In genomic region chr15:80034913-80035312, GRCm38 (mm10) we compare ENCODE assay signal across 23 mouse cellular contexts. TPM values are rescaled to one million over a fixed set of nuclear protein-coding genes. Genes with fewer than 3 reads are reported as not detected.
A peak's percentile ranks its signal among the peaks of the same experiment; 100 is the strongest.
DNase-seq lines count a peak whose midpoint lies in the region; ATAC-seq and TF ChIP-seq lines count a peak whose summit lies in the region.
"Had no signal": no experiment of that assay in that cellular context is flagged by ENCODE, and none has a peak within 500 bp of the region (broad histone marks: within the 10 kb centered on the region; RNA-seq: fewer than 3 reads in every experiment).

No protein-coding gene starts in this region.

- in situ Hi-C loops in CH12.LX (cut with MboI; ENCODE audit: low pct_ligation_motif_present, low pct_unique_long_range_greater_than_20kb, low sequenced_read_pairs): no loop called here

- TF ChIP-seq POLR2A in CH12.LX (IDR thresholded peaks at IDR 0.05; ENCODE audit: low read depth, low read length): no peak
- no peak for TF ChIP-seq POLR2A in bone marrow macrophage, adult 2 months (IDR thresholded peaks at IDR 0.05; ENCODE audit: borderline replicate concordance, low read depth, low read length)

- TF ChIP-seq CTCF in CH12.LX (conservative IDR thresholded peaks at IDR 0.05 in 1 of 2, IDR thresholded peaks at IDR 0.05 in 1 of 2; ENCODE audit: low read depth in 2 of 2, low read length in 2 of 2): no peak
- TF ChIP-seq CTCF in bone marrow macrophage, adult 2 months (IDR thresholded peaks at IDR 0.05; ENCODE audit: low read depth, low read length): no peak

- dilution Hi-C loops in CH12.LX (cut with MboI; ENCODE audit: extremely low pct_ligation_motif_present, extremely low pct_unique_long_range_greater_than_20kb, low sequenced_read_pairs): no loop called here

- no peaks in the 10 kb centered on the region for H3K36me3 ChIP-seq in forebrain, embryonic 10.5 days (replicated peaks)
- no peaks in the 10 kb centered on the region for H3K36me3 ChIP-seq in forebrain, embryonic 16.5 days (ENCODE audit: control insufficient read depth, insufficient read depth)
- no peaks in the 10 kb centered on the region for H3K36me3 ChIP-seq in CH12.LX (replicated peaks in 1 of 2; ENCODE audit: control insufficient read depth in 1 of 2, insufficient read depth in 1 of 2, low read length in 1 of 2)
- H3K36me3 ChIP-seq: embryonic facial prominence, embryonic 10.5 days; forebrain, embryonic 12.5 days; heart, embryonic 10.5 days; limb, embryonic 12.5 days; liver, embryonic 15.5 days; neural tube, embryonic 12.5 days had no signal

- H3K79me2 ChIP-seq in CH12.LX (replicated peaks; ENCODE audit: control insufficient read depth, extremely low read depth, insufficient read depth, poor library complexity, severe bottlenecking): no peaks in the 10 kb centered on the region

- TF ChIP-seq EP300 in CH12.LX (IDR thresholded peaks at IDR 0.05; ENCODE audit: low read length): no peak

- TF ChIP-seq RAD21 in CH12.LX (IDR thresholded peaks at IDR 0.05; ENCODE audit: low read depth, low read length): no peak

- H3K9me3 ChIP-seq in forebrain, embryonic 10.5 days: peaks cover 6% of the 10 kb centered on the region; the same call in 1 of the 2 replicates
- peaks cover 3% of the 10 kb centered on the region for H3K9me3 ChIP-seq in forebrain, embryonic 16.5 days (ENCODE audit: control insufficient read depth, low read length)
- peaks cover 33% of the 10 kb centered on the region for H3K9me3 ChIP-seq in CH12.LX (replicated peaks; ENCODE audit: low read length)
- H3K9me3 ChIP-seq: heart, embryonic 10.5 days; neural tube, embryonic 12.5 days had no signal

- peaks cover 6% of the 10 kb centered on the region; the same call in 1 of the 2 replicates for H3K4me1 ChIP-seq in forebrain, embryonic 10.5 days
- H3K4me1 ChIP-seq in forebrain, embryonic 16.5 days (replicated peaks; ENCODE audit: control insufficient read depth, insufficient read depth, low read length): no peaks in the 10 kb centered on the region
- H3K4me1 ChIP-seq in CH12.LX (ENCODE audit: control insufficient read depth in 1 of 2, insufficient read depth in 2 of 2): peaks cover 34 to 51% of the 10 kb centered on the region in 2 experiments
- peaks cover 47% of the 10 kb centered on the region for H3K4me1 ChIP-seq in bone marrow macrophage, adult 2 months (ENCODE audit: control insufficient read depth, insufficient read depth, low read length)
- H3K4me1 ChIP-seq: forebrain, embryonic 12.5 days; limb, embryonic 12.5 days; liver, embryonic 15.5 days; neural tube, embryonic 12.5 days had no signal

- no peak overlapping the region for H3K4me2 ChIP-seq in forebrain, embryonic 16.5 days (ENCODE audit: low read length)
- no peak overlapping the region for H3K4me2 ChIP-seq in CH12.LX (ENCODE audit: insufficient read depth, low read depth, poor library complexity, severe bottlenecking)
- H3K4me2 ChIP-seq: forebrain, embryonic 12.5 days; hindbrain, embryonic 14.5 days; limb, embryonic 12.5 days; liver, embryonic 15.5 days; midbrain, embryonic 11.5 days; neural tube, embryonic 12.5 days had no signal

- no peak overlapping the region for H3K9ac ChIP-seq in forebrain, embryonic 16.5 days (replicated peaks; ENCODE audit: low read depth, low read length)
- H3K9ac ChIP-seq in CH12.LX (ENCODE audit: insufficient read depth, low read depth): no peak overlapping the region
- H3K9ac ChIP-seq: forebrain, embryonic 12.5 days; hindbrain, embryonic 14.5 days; limb, embryonic 12.5 days; liver, embryonic 15.5 days; neural tube, embryonic 12.5 days had no signal

- H3K27ac ChIP-seq in forebrain, embryonic 10.5 days: 0 out of 2 replicates have a peak overlapping the region, but pooled peaks have one; percentile 40
- no peak overlapping the region for H3K27ac ChIP-seq in forebrain, embryonic 16.5 days (ENCODE audit: low read length)
- H3K27ac ChIP-seq in CH12.LX (ENCODE audit: insufficient read depth, low read depth): no peak overlapping the region
- H3K27ac ChIP-seq in bone marrow macrophage, adult 2 months (ENCODE audit: insufficient read depth, low read depth, low read length): peak overlapping the region; percentile 34
- H3K27ac ChIP-seq: embryonic facial prominence, embryonic 10.5 days; forebrain, embryonic 12.5 days; heart, embryonic 10.5 days; hindbrain, embryonic 14.5 days; kidney, postnatal 0 days; limb, embryonic 12.5 days; liver, embryonic 15.5 days; neural tube, embryonic 12.5 days had no signal

- DNase-seq in forebrain, embryonic 10.5 days (ENCODE audit: extremely low spot score, low spot score): no peak
- no peak for DNase-seq in CH12.LX (ENCODE audit: extremely low read depth)
- no peak for DNase-seq in retina, postnatal 1 day
- no peak for DNase-seq in layer of hippocampus, postnatal 25 days (ENCODE audit: extremely low spot score in 1 of 2, low spot score in 1 of 2)
- DNase-seq: cerebellum, adult 8-10 months; gastrocnemius, postnatal 36 days; heart, postnatal 4 days; kidney, adult 18-20 months; right cerebral cortex, postnatal 25 days; thymus, postnatal 14 days had no signal

- H3K27me3 ChIP-seq in forebrain, embryonic 10.5 days (ENCODE audit: poor library complexity, severe bottlenecking): no peaks in the 10 kb centered on the region
- H3K27me3 ChIP-seq in forebrain, embryonic 16.5 days (replicated peaks; ENCODE audit: control insufficient read depth, insufficient read depth, low read length): no peaks in the 10 kb centered on the region
- H3K27me3 ChIP-seq in CH12.LX (replicated peaks): peaks cover 34% of the 10 kb centered on the region
- H3K27me3 ChIP-seq: forebrain, embryonic 12.5 days; limb, embryonic 12.5 days; liver, embryonic 15.5 days; neural tube, embryonic 12.5 days had no signal

- no peak for ATAC-seq in forebrain, embryonic 16.5 days
- peak; percentile 60 for ATAC-seq in megakaryocyte, adult 5-6 weeks (ENCODE audit: poor library complexity, severe bottlenecking)
- ATAC-seq: inflammation-experienced regulatory T-cells, adult 6 months had no signal

- H3K4me3 ChIP-seq in forebrain, embryonic 10.5 days: no peak overlapping the region
- H3K4me3 ChIP-seq in forebrain, embryonic 16.5 days (replicated peaks; ENCODE audit: low read length): no peak overlapping the region
- H3K4me3 ChIP-seq in CH12.LX (replicated peaks in 1 of 3; ENCODE audit: low read depth in 2 of 3, low read length in 2 of 3, poor library complexity in 1 of 3): no peak overlapping the region
- H3K4me3 ChIP-seq in bone marrow macrophage, adult 2 months (ENCODE audit: insufficient read depth, low read length): no peak overlapping the region
- H3K4me3 ChIP-seq: embryonic facial prominence, embryonic 10.5 days; forebrain, embryonic 12.5 days; heart, embryonic 10.5 days; limb, embryonic 12.5 days; liver, embryonic 15.5 days; neural tube, embryonic 12.5 days had no signal

TF ChIP-seq in CH12.LX, 34 proteins besides CTCF, POLR2A, EP300 and RAD21:
- TF ChIP-seq ZNF384 (IDR thresholded peaks at IDR 0.05; ENCODE audit: low read depth, low read length): 0 out of 2 replicates have a peak, but pooled peaks have one; percentile 1
- no peak for TF ChIP-seq CHD1 (IDR thresholded peaks at IDR 0.05; ENCODE audit: low read depth, low read length)

RNA-seq across cellular contexts. Expression of gene Pdgfb, which starts 20.1 kb away (rescaled TPM):
- 1.8 TPM in 2 replicates for polyA plus RNA-seq in forebrain, embryonic 10.5 days (2016; fragmentation: Nextera tagmentation; extraction: Ambion mirVana)
- 3.4 and 3.6 TPM in 2 replicates for polyA plus RNA-seq in forebrain, embryonic 16.5 days (2015; fragmentation: Nextera tagmentation; extraction: Ambion mirVana)
- not detected in 2 replicates for total RNA-seq in CH12.LX (2012; rRNA removed)
- not detected in 2 replicates for total RNA-seq in CH12.LX (2014; rRNA removed)
- polyA plus RNA-seq in CH12.LX (2012; ENCODE audit: insufficient read length, low read depth): not detected in 2 replicates
- polyA plus RNA-seq in bone marrow macrophage, adult 2 months (2012; ENCODE audit: insufficient read depth, insufficient read length, missing spikeins): 47.3 and 52.2 TPM in 2 replicates
- total RNA-seq in megakaryocyte, adult 5-6 weeks (2015): 1.3 and 1.6 TPM in 2 replicates
- 0.40 and 1.7 TPM in 2 replicates for total RNA-seq in megakaryocyte, adult 5-6 weeks (2017)
- total RNA-seq in layer of hippocampus, postnatal 25 days (2021): 10 to 100 TPM; 28.9 to 33.6 TPM

RNA-seq across cellular contexts. Expression of gene Syngr1, which starts 56.2 kb away (rescaled TPM):
- polyA plus RNA-seq in forebrain, embryonic 10.5 days (2016; fragmentation: Nextera tagmentation; extraction: Ambion mirVana): 10.5 and 11.2 TPM in 2 replicates
- polyA plus RNA-seq in forebrain, embryonic 16.5 days (2015; fragmentation: Nextera tagmentation; extraction: Ambion mirVana): 49.5 and 58.4 TPM in 2 replicates
- 10.7 and 14.8 TPM in 2 replicates for total RNA-seq in CH12.LX (2012; rRNA removed)
- 6.0 and 9.7 TPM in 2 replicates for total RNA-seq in CH12.LX (2014; rRNA removed)
- 7.0 and 11.3 TPM in 2 replicates for polyA plus RNA-seq in CH12.LX (2012; ENCODE audit: insufficient read length, low read depth)
- polyA plus RNA-seq in bone marrow macrophage, adult 2 months (2012; ENCODE audit: insufficient read depth, insufficient read length, missing spikeins): 95.0 and 111 TPM in 2 replicates
- total RNA-seq in megakaryocyte, adult 5-6 weeks (2015): 3.2 and 3.9 TPM in 2 replicates
- total RNA-seq in megakaryocyte, adult 5-6 weeks (2017): 0.08 and 0.22 TPM in 2 replicates
- total RNA-seq in layer of hippocampus, postnatal 25 days (2021): 100 to 1,000 TPM; 387 to 409 TPM

RNA-seq across cellular contexts. Expression of gene Rpl3, which starts 56.8 kb away (rescaled TPM):
- polyA plus RNA-seq in forebrain, embryonic 10.5 days (2016; fragmentation: Nextera tagmentation; extraction: Ambion mirVana): 1,023 and 1,061 TPM in 2 replicates
- 605 and 629 TPM in 2 replicates for polyA plus RNA-seq in forebrain, embryonic 16.5 days (2015; fragmentation: Nextera tagmentation; extraction: Ambion mirVana)
- 3,351 and 3,819 TPM in 2 replicates for total RNA-seq in CH12.LX (2012; rRNA removed)
- 2,106 and 2,198 TPM in 2 replicates for total RNA-seq in CH12.LX (2014; rRNA removed)
- polyA plus RNA-seq in CH12.LX (2012; ENCODE audit: insufficient read length, low read depth): 2,552 and 2,592 TPM in 2 replicates
- polyA plus RNA-seq in bone marrow macrophage, adult 2 months (2012; ENCODE audit: insufficient read depth, insufficient read length, missing spikeins): 928 and 957 TPM in 2 replicates
- 965 and 1,027 TPM in 2 replicates for total RNA-seq in megakaryocyte, adult 5-6 weeks (2015)
- 1,404 and 1,498 TPM in 2 replicates for total RNA-seq in megakaryocyte, adult 5-6 weeks (2017)
- 100 to 1,000 TPM; 494 to 606 TPM for total RNA-seq in layer of hippocampus, postnatal 25 days (2021)

Comparison
In these comparisons a context has a peak if more than half of its experiments do, and no peak if none do; other contexts are left out.
1. H3K27ac ChIP-seq: peak in forebrain, embryonic 10.5 days (single experiment) and bone marrow macrophage, adult 2 months (single experiment); none in forebrain, embryonic 16.5 days (single experiment) and CH12.LX (single experiment).
2. RNA of gene Pdgfb, which starts 20.1 kb away (polyA plus RNA-seq): 47.3 to 52.2 TPM in bone marrow macrophage, adult 2 months; 3.4 to 3.6 TPM in forebrain, embryonic 16.5 days, 1.8 TPM in forebrain, embryonic 10.5 days and not detected in CH12.LX; every median in the first group is over 10 times any median in the second.